Mouse (Mus musculus): ENCODE data around the gene Bcl2l12. TPM values are rescaled to one million over a fixed set of nuclear protein-coding genes. Genes with fewer than 3 reads are reported as not detected.

The Bcl2l12 gene
- polyA plus RNA-seq, 1 experiment from 2014 or later = 62.9 TPM

DNA sequence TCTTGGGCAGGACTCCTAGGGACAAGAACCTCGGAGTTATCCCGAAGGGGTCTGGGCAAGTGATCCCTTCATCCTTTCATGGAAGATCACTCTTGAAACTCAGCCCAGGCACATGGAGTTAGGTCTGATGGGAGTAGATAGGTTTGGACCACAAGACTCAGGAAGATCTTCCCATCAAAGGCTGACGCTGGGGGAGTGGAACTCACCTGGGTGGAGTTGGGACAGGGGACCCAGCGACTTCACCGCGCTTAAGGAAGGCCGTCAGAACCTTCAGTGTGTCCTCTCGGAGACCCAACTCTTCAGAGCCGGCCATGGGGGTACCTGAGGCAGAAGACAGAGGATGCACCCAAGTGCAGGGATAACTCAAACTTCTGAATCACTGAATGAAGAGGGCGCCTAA is 1.8 kb downstream of the Bcl2l12 start:
- Histone ChIP-seq H3K4me3 (ENCODE audit: low read depth, low read length) (peak overlapping the region; percentile 54), H3K4me1 (ENCODE audit: control insufficient read depth, insufficient read depth, low read length) (peaks cover 8% of the 10 kb centered on the region), H3K9ac (replicated peaks; ENCODE audit: low read depth, low read length) (peak overlapping the region; percentile 55), H3K4me2 (replicated peaks; ENCODE audit: low read depth, low read length) (peak overlapping the region; percentile 80), H3K27me3 (ENCODE audit: control insufficient read depth, insufficient read depth, low read length) (no peaks in the 10 kb centered on the region), H3K9me3 (ENCODE audit: control insufficient read depth, low read depth, low read length) (no peaks in the 10 kb centered on the region), H3K27ac (ENCODE audit: low read length) (peak overlapping the region; percentile 68; the same call in 1 of the 2 replicates), H3K36me3 (ENCODE audit: control insufficient read depth, insufficient read depth, low read length) (peaks cover 31% of the 10 kb centered on the region)
- 10% methylated on average over 10 of the region's 10 CpGs for WGBS
- no peak for ATAC-seq (ENCODE audit: insufficient number of reproducible peaks, insufficient read depth, low FRiP score, low read depth)

DNA sequence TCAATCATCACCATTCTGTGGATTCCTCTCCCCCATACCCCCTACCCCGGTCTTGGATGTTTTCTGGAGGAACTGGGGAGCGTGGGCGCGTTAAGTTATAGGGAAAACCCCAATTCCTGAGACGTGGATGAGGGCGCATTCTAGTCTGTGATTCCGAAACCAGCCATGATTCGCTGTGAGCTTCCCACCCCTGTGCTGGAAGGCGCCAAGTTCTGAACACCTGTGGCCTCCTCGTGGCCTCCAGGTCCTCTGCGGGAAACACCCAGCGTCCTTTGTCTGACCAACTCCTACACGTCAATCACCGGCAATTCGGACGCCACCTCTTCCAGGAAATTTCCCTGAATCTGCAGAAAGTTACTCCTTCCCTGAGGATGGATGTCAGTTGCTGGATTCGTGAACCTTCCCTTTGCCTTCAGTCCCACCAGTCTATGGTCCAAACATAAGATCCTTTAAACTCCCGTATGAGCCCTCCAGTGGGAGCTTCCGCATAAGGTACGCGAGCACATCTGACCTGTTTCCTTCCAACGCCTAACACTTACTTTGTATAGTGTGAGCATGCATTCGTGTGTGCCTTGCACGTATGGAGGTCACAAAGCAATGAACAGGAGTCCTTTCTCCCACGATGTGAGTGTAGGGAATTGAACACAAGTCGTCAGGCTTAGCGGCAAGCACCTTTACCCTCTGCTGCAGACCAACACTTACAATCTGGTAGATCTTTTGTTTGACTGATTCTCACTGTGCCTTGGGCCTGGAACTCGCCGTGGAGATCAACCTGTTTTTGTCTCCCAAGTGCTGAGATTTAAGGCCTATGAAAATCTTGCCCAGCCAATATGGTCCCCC is 11.4 kb downstream of the Bcl2l12 start:
- H3K4me1 ChIP-seq (ENCODE audit: control insufficient read depth, insufficient read depth, low read length) = peaks cover 24% of the 10 kb centered on the region
- peaks cover 24% of the 10 kb centered on the region for H3K36me3 ChIP-seq (ENCODE audit: control insufficient read depth, insufficient read depth, low read length)
- H3K4me2 ChIP-seq (replicated peaks; ENCODE audit: low read depth, low read length) = peak overlapping the region; percentile 65
- H3K9me3 ChIP-seq (ENCODE audit: control insufficient read depth, low read depth, low read length) = no peaks in the 10 kb centered on the region
- peak overlapping the region; percentile 66 for H3K4me3 ChIP-seq (ENCODE audit: low read depth, low read length)
- under 1% methylated on average over 29 of the region's 29 CpGs for WGBS
- H3K9ac ChIP-seq (replicated peaks; ENCODE audit: low read depth, low read length) = peak overlapping the region; percentile 75
- ATAC-seq (ENCODE audit: insufficient number of reproducible peaks, insufficient read depth, low FRiP score, low read depth) = peak; percentile 8; the same call in 1 of the 2 replicates
- peak overlapping the region; percentile 94 for H3K27ac ChIP-seq (ENCODE audit: low read length)
- no peaks in the 10 kb centered on the region for H3K27me3 ChIP-seq (ENCODE audit: control insufficient read depth, insufficient read depth, low read length)

GRCm38 (mm10) chr7:44986192-44986878 is 12.2 kb downstream of the Bcl2l12 start, which contains the start of gene Prmt1:
Prmt1 (minus strand) TSS chr7:44986568.
- peak within 1 kb of the TSS; percentile 65 for H3K4me2 ChIP-seq (replicated peaks; ENCODE audit: low read depth, low read length)
- H3K27me3 ChIP-seq (ENCODE audit: control insufficient read depth, insufficient read depth, low read length) = no peaks in the 10 kb centered on the region
- H3K4me1 ChIP-seq (ENCODE audit: control insufficient read depth, insufficient read depth, low read length) = peaks cover 24% of the 10 kb centered on the region
- WGBS = under 1% methylated on average over 39 of the region's 42 CpGs
- ATAC-seq (ENCODE audit: insufficient number of reproducible peaks, insufficient read depth, low FRiP score, low read depth) = peak; percentile 96
- H3K4me3 ChIP-seq (ENCODE audit: low read depth, low read length) = peak within 1 kb of the TSS; percentile 98
- peaks cover 26% of the 10 kb centered on the region for H3K36me3 ChIP-seq (ENCODE audit: control insufficient read depth, insufficient read depth, low read length)
- peak within 1 kb of the TSS; percentile 98 for H3K9ac ChIP-seq (replicated peaks; ENCODE audit: low read depth, low read length)
- no peaks in the 10 kb centered on the region for H3K9me3 ChIP-seq (ENCODE audit: control insufficient read depth, low read depth, low read length)
- H3K27ac ChIP-seq (ENCODE audit: low read length) = peak within 1 kb of the TSS; percentile 95

- ATAC-seq (ENCODE audit: insufficient number of reproducible peaks, insufficient read depth, low FRiP score, low read depth) = peak; percentile 3; the same call in 1 of the 2 replicates
- H3K4me2 ChIP-seq (replicated peaks; ENCODE audit: low read depth, low read length) = peak overlapping the region; percentile 52
- H3K27me3 ChIP-seq (ENCODE audit: control insufficient read depth, insufficient read depth, low read length) = no peaks in the 10 kb centered on the region
- WGBS = under 1% methylated on average over 33 of the region's 45 CpGs
- peak overlapping the region; percentile 95 for H3K27ac ChIP-seq (ENCODE audit: low read length)
- H3K4me1 ChIP-seq (ENCODE audit: control insufficient read depth, insufficient read depth, low read length) = peaks cover 24% of the 10 kb centered on the region
- H3K9ac ChIP-seq (replicated peaks; ENCODE audit: low read depth, low read length) = peak overlapping the region; percentile 98
- H3K9me3 ChIP-seq (ENCODE audit: control insufficient read depth, low read depth, low read length) = no peaks in the 10 kb centered on the region
- H3K36me3 ChIP-seq (ENCODE audit: control insufficient read depth, insufficient read depth, low read length) = peaks cover 28% of the 10 kb centered on the region
- peak overlapping the region; percentile 98 for H3K4me3 ChIP-seq (ENCODE audit: low read depth, low read length)
Measured at GRCm38 (mm10) chr7:44985595-44986191, 12.8 kb downstream of the Bcl2l12 start.

DNA sequence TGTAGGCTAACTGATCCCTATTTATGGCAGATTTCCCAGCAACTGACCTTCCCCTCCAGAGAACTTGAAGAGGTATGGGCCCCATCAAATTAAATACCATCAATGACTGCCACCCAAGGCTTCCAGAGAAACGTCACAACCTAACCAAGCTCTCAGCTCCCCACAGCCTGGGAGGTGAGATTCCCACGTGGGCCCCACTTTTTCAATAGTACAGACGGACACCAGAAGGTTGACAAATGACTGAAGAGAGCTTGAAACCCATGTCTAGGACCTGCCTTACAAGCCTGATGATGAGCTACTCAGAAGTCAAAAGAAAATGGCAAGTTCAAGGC is 13.7 kb downstream of the Bcl2l12 start:
- Histone ChIP-seq H3K4me1 (ENCODE audit: control insufficient read depth, insufficient read depth, low read length) (peaks cover 24% of the 10 kb centered on the region), H3K27ac (ENCODE audit: low read length) (no peak overlapping the region; the same call in 1 of the 2 replicates), H3K36me3 (ENCODE audit: control insufficient read depth, insufficient read depth, low read length) (peaks cover 33% of the 10 kb centered on the region), H3K27me3 (ENCODE audit: control insufficient read depth, insufficient read depth, low read length) (no peaks in the 10 kb centered on the region), H3K4me2 (replicated peaks; ENCODE audit: low read depth, low read length) (peak overlapping the region; percentile 52), H3K9me3 (ENCODE audit: control insufficient read depth, low read depth, low read length) (no peaks in the 10 kb centered on the region), H3K4me3 (ENCODE audit: low read depth, low read length) (peak overlapping the region; percentile 98), H3K9ac (replicated peaks; ENCODE audit: low read depth, low read length) (0 out of 2 replicates have a peak overlapping the region, but pooled peaks have one; percentile 6)
- no peak for ATAC-seq (ENCODE audit: insufficient number of reproducible peaks, insufficient read depth, low FRiP score, low read depth)
- WGBS = 33% methylated on average over 3 of the region's 3 CpGs

GRCm38 (mm10) chr7:44983944-44984832 is 14.3 kb downstream of the Bcl2l12 start:
- Histone ChIP-seq H3K27ac (ENCODE audit: low read length) (peak overlapping the region; percentile 44; the same call in 1 of the 2 replicates), H3K9ac (replicated peaks; ENCODE audit: low read depth, low read length) (0 out of 2 replicates have a peak overlapping the region, but pooled peaks have one; percentile 6), H3K4me3 (ENCODE audit: low read depth, low read length) (peak overlapping the region; percentile 98), H3K27me3 (ENCODE audit: control insufficient read depth, insufficient read depth, low read length) (no peaks in the 10 kb centered on the region), H3K36me3 (ENCODE audit: control insufficient read depth, insufficient read depth, low read length) (peaks cover 39% of the 10 kb centered on the region), H3K4me1 (ENCODE audit: control insufficient read depth, insufficient read depth, low read length) (peaks cover 24% of the 10 kb centered on the region), H3K4me2 (replicated peaks; ENCODE audit: low read depth, low read length) (peak overlapping the region; percentile 52), H3K9me3 (ENCODE audit: control insufficient read depth, low read depth, low read length) (no peaks in the 10 kb centered on the region)
- WGBS = 73% methylated on average over 7 of the region's 7 CpGs
- no peak for ATAC-seq (ENCODE audit: insufficient number of reproducible peaks, insufficient read depth, low FRiP score, low read depth)

DNA sequence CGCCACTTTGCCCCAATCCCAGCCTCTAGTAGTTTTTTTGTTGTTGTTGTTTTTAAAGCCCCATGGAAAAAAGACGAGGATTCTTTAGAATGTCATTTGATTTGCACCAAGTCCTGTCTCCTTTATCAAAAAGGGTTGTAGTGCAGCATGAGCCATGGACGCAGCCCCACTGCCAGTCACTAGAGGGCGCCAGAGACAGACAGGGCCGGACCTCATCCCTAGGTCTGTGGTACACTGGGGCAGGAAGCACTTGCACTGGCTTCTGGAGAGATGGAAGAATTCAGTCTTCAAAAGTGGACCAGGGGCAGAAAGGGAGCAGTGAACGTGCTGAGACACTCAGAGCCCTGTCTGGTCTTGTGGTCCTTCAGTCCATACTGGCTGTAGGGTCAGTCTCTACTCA is 15.4 kb downstream of the Bcl2l12 start:
- Histone ChIP-seq H3K9me3 (ENCODE audit: control insufficient read depth, low read depth, low read length) (no peaks in the 10 kb centered on the region), H3K27me3 (ENCODE audit: control insufficient read depth, insufficient read depth, low read length) (no peaks in the 10 kb centered on the region), H3K4me2 (replicated peaks; ENCODE audit: low read depth, low read length) (no peak overlapping the region), H3K27ac (ENCODE audit: low read length) (no peak overlapping the region), H3K4me1 (ENCODE audit: control insufficient read depth, insufficient read depth, low read length) (peaks cover 18% of the 10 kb centered on the region), H3K36me3 (ENCODE audit: control insufficient read depth, insufficient read depth, low read length) (peaks cover 50% of the 10 kb centered on the region), H3K4me3 (ENCODE audit: low read depth, low read length) (no peak overlapping the region), H3K9ac (replicated peaks; ENCODE audit: low read depth, low read length) (no peak overlapping the region)
- ATAC-seq (ENCODE audit: insufficient number of reproducible peaks, insufficient read depth, low FRiP score, low read depth) = no peak
- WGBS = 30% methylated on average over 6 of the region's 6 CpGs

Measured in stomach, embryonic 14.5 days (tissue).